Mouse (Mus musculus) right cerebral cortex, postnatal 10 days (tissue): Measurements from ENCODE around the gene Cpsf6.

Source experiments
- DNase-seq, 2 experiments: peaks; one replicate each; pipeline ENCODE4 v3.0.0; 2021; ENCODE audit warnings: low spot score in 2 of 2

Gene Cpsf6

DNA sequence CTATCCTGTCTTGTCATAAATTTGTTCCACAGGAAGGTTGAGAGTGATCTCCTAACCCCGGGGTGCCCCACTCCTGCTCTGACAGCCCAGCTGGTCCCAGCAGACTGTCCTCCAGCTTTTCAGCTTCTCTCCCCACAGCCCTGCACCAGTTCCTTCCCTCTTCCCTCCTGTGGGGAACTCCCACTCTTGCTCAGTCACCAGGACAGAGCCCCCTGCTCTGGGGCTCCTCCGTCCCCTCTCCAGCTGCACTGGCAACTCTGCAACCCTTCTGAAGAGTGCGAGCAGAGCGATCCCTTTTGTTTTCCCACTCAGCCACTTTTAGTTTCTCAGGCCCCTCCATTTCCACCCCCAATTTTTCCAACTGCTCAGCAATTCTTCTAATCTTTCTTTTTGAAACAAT is 44.2 kb downstream of the Cpsf6 start:
- DNase-seq = no peak

DNA sequence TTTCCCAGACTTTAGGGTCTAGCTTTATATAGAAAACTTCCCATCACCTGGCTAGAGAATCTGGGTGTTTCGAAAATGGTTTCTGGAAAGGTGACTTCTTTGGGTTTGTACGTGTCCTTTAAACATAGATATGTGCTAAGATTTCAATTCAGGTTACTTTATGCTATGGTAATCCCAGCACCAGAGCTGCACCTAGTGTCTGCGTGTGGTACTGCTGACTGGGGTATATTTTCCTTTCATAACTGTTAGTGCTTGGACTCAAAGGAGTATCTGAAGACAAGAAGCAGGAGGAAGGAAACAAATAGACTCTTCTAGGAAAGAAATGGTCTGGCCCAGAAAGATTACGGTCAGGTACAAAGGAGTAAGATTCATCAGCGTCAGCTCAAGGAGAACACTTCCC is 49.3 kb downstream of the Cpsf6 start:
- DNase-seq = no peak

DNA sequence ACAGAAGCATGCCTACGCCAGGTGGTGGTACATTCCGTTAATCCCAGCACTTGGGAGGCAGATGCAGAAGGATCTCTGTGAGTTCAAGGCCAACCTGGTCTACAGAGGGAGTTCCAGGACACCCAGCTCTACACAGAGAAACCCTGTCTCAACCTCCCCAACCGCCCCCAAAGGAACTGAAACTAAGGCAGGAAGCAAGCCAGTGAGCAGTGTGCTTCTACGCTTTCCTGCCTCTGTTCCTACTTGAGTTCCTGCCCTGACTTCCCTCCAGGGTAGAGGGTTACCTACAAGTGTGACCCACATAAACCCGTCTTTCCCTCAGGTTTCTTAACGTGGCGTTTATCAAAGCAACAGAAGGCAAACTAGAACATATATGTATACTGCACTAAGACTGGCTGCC is 56.0 kb downstream of the Cpsf6 start:
- no peak for DNase-seq

DNA sequence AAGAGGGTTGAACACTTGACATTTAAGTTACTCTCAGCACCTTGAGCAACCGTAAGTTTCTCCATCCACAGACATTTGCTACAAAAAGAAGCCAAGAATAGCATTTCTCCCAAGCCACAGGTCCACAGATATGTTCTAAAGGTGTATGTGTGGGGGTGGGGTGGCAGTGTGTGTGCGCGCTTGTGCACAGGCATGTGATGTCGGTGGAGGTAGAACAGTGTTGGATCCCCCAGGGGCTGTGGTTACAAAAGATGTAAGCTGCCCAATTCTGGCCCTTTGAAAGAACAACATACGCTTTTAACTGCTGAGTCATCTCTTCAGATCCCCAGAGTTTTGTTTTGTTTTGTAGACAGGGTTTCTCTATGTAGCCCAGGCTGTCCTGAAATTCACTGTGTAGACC is 57.2 kb downstream of the Cpsf6 start:
- DNase-seq = no peak

DNA sequence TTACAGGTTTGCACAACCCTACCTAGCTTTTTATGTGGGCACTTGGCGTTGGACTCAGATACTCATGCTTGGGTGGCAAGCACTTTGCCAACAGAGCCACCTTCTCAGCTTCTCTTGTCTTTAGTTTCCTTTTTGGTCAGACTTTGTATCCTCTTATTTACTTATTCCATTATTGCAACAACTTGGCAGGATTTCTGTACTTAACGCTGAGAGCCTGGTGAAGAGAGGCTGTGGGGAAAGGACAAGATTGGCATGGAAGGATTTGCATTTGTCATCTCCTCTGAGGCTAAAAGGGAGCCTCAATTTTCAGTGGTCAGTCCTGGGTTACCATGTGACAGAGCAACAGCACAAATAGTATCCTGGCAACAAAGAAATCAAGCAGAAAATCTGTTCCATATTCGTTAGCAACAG is 59.2 kb downstream of the Cpsf6 start:
- no peak for DNase-seq

DNA sequence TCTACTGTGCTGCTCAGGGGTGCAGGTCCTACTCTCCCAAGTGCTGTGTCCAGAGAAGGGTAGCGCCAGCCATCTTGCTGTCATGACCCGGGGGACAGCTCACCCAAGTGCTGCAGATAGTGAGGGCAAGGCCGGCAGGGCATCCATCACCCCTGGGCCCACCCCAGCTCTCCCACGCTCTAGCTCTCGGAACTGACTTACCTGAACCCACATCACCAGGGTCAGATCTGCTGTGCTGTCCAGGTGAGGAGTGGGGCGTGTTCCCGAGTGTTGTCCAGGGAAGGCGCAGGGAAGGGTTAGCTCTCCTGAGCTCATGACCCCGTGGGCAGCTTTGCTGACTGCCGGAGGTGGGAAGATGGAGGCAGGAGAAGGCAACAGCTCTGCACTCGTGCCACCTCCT is 63.4 kb downstream of the Cpsf6 start:
- no peak for DNase-seq

DNA sequence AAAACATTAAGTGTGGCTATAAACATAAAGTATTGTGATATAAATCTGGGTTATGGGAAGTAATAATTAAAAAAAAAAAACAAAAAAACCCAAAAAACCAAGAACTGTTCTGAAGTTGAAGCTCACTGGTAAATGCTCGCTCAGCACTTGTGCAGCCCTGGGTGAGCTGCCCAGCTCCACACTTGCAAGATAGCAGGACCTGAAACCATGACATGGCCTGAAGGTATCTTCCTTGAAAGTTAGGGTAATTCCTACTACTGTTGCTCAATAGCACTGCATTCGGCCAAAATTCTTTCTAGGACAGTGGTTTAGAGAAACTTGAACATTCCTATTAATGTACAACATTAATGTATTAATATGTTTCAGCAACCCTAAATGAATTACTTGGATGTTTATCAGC is 66.7 kb downstream of the Cpsf6 start:
- no peak for DNase-seq

DNA sequence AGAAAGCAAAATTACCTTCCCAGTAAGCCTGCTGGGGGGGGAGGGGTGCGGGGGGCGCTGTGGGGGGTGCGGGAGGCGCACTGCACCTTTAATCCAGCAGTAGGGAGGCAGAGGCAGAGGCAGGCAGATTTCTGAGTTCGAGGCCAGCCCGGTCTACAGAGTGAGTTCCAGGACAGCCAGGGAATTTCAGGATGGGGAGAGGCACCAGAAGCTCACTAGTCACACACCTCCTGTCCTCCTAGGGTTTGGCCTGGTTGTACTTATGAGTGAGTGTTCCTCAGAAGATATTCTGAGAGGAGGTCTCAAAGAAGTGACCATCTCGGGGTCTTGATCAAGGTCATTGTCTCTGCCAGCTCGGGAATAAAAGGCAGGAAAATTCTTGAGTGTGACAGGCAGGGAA is 67.6 kb downstream of the Cpsf6 start:
- DNase-seq = no peak

DNA sequence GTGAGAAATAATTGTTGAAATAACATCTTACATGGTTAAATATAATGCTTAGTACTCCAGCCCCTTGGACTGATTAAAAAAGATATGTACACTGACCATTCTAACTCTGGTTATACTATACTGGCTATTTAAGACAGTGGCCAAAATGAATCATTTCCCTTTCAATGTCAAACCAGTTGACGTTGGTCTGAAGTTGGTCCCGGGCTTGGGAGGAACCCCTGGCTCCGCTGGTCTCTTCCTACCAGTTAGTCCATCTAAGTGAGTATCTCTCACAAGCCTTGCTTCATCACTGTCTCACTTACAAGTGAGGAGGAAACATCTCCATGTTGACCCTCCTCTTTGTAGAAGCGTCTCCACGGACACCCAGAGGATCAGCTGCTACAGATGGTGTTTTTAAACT is 75.4 kb downstream of the Cpsf6 start:
- no peak for DNase-seq

DNA sequence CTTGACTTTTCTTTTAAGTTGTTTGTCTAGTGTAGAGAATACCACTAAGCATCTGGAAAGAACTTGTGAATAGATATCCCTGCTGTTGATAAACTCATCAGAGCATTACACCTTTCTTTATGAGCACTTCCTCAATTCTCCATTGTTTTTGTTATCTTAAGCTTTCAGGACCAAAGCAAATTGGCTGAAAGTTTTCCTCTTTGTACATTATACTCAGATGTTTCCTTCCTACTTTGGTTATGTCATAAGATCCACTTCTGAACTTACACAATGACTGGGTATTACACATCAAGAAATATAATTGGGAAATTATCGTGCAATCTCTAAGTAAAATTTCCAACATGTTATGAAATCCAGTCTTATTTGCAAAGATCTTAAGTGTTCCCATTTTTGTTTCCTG is 78.1 kb downstream of the Cpsf6 start:
- DNase-seq = no peak

DNA sequence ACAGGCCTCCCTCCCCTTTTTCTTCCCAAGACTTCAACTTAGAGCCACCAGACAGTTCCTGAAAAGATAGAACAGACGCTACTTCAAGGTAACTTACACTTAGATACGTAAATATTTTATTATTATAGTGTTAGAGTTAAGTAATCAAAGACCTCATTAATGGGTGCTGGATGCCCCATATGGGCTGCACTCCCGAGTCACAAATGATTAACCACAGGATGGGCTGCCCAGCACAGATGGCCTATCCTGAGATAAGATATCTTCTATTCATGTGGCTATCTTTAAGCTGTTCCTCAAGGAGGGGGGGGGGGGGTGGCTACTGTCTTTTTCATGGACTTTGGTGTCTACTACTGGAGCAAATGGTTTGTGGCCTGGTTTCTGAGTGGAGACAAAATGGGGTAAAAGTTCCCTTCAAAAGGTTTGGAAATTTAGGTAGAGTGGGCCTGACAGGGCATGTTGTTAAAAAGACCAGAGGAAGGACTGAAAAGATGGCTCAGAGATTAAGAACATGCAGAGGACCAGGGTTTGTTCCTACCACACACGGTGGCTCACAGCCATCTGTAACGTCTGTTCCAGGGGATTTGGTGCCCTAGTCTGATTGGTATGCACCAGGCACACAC is 79.8 kb downstream of the Cpsf6 start:
- no peak for DNase-seq

DNA sequence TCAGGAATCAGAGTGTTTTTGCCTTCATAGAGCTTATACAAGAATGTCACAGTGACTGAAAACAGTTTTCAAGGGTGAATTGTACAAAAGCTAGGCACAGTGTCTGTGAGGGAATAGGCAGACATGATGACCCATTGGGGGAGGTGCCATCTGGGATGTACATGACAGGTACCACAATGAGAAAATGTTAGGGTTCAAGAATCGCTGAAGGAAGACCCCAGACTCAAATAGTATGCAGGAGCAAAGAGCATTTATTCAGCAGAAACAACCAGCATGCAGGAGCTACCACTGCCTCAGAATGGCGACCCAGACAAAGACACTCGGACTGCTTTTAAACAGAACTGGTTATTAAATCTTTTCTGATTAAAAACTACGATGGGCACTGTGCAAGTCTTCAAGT is 80.7 kb downstream of the Cpsf6 start:
- no peak for DNase-seq

DNA sequence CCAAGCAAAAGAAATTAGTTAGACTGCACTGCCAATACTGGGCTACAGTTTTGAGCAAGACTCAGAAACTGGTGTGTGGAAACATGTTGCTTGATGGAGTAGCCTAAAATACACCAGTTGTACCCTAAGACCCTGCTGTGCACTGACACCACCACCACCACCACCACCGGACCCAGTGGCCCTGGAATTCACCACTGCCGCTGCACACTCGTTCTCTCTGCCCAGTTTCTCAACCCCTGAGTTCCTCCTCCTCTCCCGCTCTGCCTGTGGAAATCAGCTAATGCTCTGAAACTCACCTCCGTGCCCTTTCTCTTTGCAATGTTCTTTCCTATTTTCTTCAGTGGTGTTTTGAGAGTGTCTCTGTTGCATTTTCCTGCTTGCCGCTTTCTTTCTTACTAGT is 81.5 kb downstream of the Cpsf6 start:
- no peak for DNase-seq
